In genomic region chr14:122224501-122224928, GRCm38 (mm10) we compare ENCODE assay signal across 9 mouse cellular contexts. TPM values are rescaled to one million over a fixed set of nuclear protein-coding genes. Genes with fewer than 3 reads are reported as not detected.
DNase-seq lines count a peak whose midpoint lies in the region; ATAC-seq lines count a peak whose summit lies in the region.
"Had no signal": no experiment of that assay in that cellular context is flagged by ENCODE, and none has a peak within 500 bp of the region (broad histone marks: within the 10 kb centered on the region; RNA-seq: fewer than 3 reads in every experiment).

No protein-coding gene starts in this region.

- 0 out of 2 replicates have a peak overlapping the region, but pooled peaks have one; percentile 7 for H3K27ac ChIP-seq in midbrain, embryonic 10.5 days (replicated peaks)
- H3K27ac ChIP-seq in midbrain, embryonic 13.5 days: no peak overlapping the region
- H3K27ac ChIP-seq in hindbrain, embryonic 16.5 days (ENCODE audit: low read depth, low read length): peak overlapping the region; percentile 52
- H3K27ac ChIP-seq in kidney, embryonic 14.5 days (ENCODE audit: low read depth, low read length): no peak overlapping the region
- H3K27ac ChIP-seq: kidney, postnatal 0 days had no signal

- H3K4me2 ChIP-seq in midbrain, embryonic 13.5 days (replicated peaks): no peak overlapping the region
- peak overlapping the region; percentile 15; the same call in 1 of the 2 replicates for H3K4me2 ChIP-seq in hindbrain, embryonic 16.5 days (ENCODE audit: low read length)
- no peak overlapping the region for H3K4me2 ChIP-seq in kidney, embryonic 14.5 days (replicated peaks; ENCODE audit: low read depth, low read length)

- peak; percentile 29 for DNase-seq in midbrain, embryonic 10.5 days (ENCODE audit: low spot score)
- peak; percentile 49 for DNase-seq in embryo, embryonic 10 days (ENCODE audit: low spot score)
- no peak for DNase-seq in right cerebral cortex, postnatal 4 days
- no peak for DNase-seq in heart, postnatal 4 days
- DNase-seq in B cell, adult 2 months: no peak

- no peak overlapping the region for H3K4me3 ChIP-seq in midbrain, embryonic 10.5 days
- no peak overlapping the region for H3K4me3 ChIP-seq in midbrain, embryonic 13.5 days (replicated peaks)
- no peak overlapping the region for H3K4me3 ChIP-seq in hindbrain, embryonic 16.5 days (ENCODE audit: low read length)
- H3K4me3 ChIP-seq in kidney, embryonic 14.5 days (ENCODE audit: low read length): no peak overlapping the region

- ATAC-seq in midbrain, embryonic 13.5 days: no peak
- no peak for ATAC-seq in hindbrain, embryonic 16.5 days
- no peak for ATAC-seq in kidney, embryonic 14.5 days (ENCODE audit: low FRiP score, low TSS enrichment)

- H3K9me3 ChIP-seq in midbrain, embryonic 10.5 days (replicated peaks): peaks cover 2% of the 10 kb centered on the region; the same call in 1 of the 2 replicates
- H3K9me3 ChIP-seq in midbrain, embryonic 13.5 days: peaks cover 2% of the 10 kb centered on the region; the same call in 1 of the 2 replicates
- no peaks in the 10 kb centered on the region for H3K9me3 ChIP-seq in hindbrain, embryonic 16.5 days (ENCODE audit: control insufficient read depth, low read length)
- H3K9me3 ChIP-seq in kidney, embryonic 14.5 days (ENCODE audit: control insufficient read depth, low read length): no peaks in the 10 kb centered on the region

- H3K27me3 ChIP-seq in midbrain, embryonic 10.5 days (ENCODE audit: low read depth, poor library complexity, severe bottlenecking): peaks cover 52% of the 10 kb centered on the region
- H3K27me3 ChIP-seq in midbrain, embryonic 13.5 days: peaks cover 50% of the 10 kb centered on the region
- peaks cover 19% of the 10 kb centered on the region for H3K27me3 ChIP-seq in hindbrain, embryonic 16.5 days (replicated peaks; ENCODE audit: control insufficient read depth, insufficient read depth, low read length)
- peaks cover 49% of the 10 kb centered on the region for H3K27me3 ChIP-seq in kidney, embryonic 14.5 days (ENCODE audit: control insufficient read depth, insufficient read depth, low read length)

- 32% methylated on average over 8 of the region's 8 CpGs for whole genome bisulfite sequencing in midbrain, embryonic 10.5 days
- WGBS in midbrain, embryonic 13.5 days: 42% methylated on average over 8 of the region's 8 CpGs
- 42% methylated on average over 8 of the region's 8 CpGs for WGBS in hindbrain, embryonic 16.5 days
- WGBS in kidney, embryonic 14.5 days: 32% methylated on average over 8 of the region's 8 CpGs

- H3K4me1 ChIP-seq in midbrain, embryonic 10.5 days: peaks cover 58% of the 10 kb centered on the region
- H3K4me1 ChIP-seq in midbrain, embryonic 13.5 days (replicated peaks): peaks cover 37% of the 10 kb centered on the region
- H3K4me1 ChIP-seq in hindbrain, embryonic 16.5 days (ENCODE audit: control insufficient read depth, insufficient read depth, low read depth, low read length): peaks cover 2% of the 10 kb centered on the region; the same call in 1 of the 2 replicates
- H3K4me1 ChIP-seq in kidney, embryonic 14.5 days (ENCODE audit: control insufficient read depth, insufficient read depth, low read length): no peaks in the 10 kb centered on the region

- H3K36me3 ChIP-seq in midbrain, embryonic 10.5 days: no peaks in the 10 kb centered on the region
- no peaks in the 10 kb centered on the region for H3K36me3 ChIP-seq in midbrain, embryonic 13.5 days
- no peaks in the 10 kb centered on the region for H3K36me3 ChIP-seq in hindbrain, embryonic 16.5 days (ENCODE audit: control insufficient read depth, insufficient read depth, low read length)
- H3K36me3 ChIP-seq in kidney, embryonic 14.5 days (ENCODE audit: control insufficient read depth, insufficient read depth, low read length): no peaks in the 10 kb centered on the region

- no peak overlapping the region for H3K9ac ChIP-seq in midbrain, embryonic 13.5 days (replicated peaks)
- no peak overlapping the region for H3K9ac ChIP-seq in hindbrain, embryonic 16.5 days (ENCODE audit: low read depth, low read length)
- H3K9ac ChIP-seq in kidney, embryonic 14.5 days (ENCODE audit: low read depth, low read length): no peak overlapping the region

RNA-seq across cellular contexts. Expression of gene Clybl, which starts 43.0 kb away (rescaled TPM):
- polyA plus RNA-seq in midbrain, embryonic 10.5 days (2016; fragmentation: Nextera tagmentation; extraction: Ambion mirVana): 27.5 and 29.1 TPM in 2 replicates
- 23.9 and 24.1 TPM in 2 replicates for polyA plus RNA-seq in midbrain, embryonic 13.5 days (2015; fragmentation: Nextera tagmentation; extraction: Ambion mirVana)
- polyA plus RNA-seq in hindbrain, embryonic 16.5 days (2015; fragmentation: Nextera tagmentation; extraction: Ambion mirVana): 15.7 and 21.6 TPM in 2 replicates
- total RNA-seq in heart, postnatal 4 days (2021): 10 to 100 TPM; 83.0 to 94.2 TPM
- polyA plus RNA-seq in kidney, embryonic 14.5 days (2014; fragmentation: Nextera tagmentation; extraction: Ambion mirVana): 29.0 and 30.3 TPM in 2 replicates

Comparison
In these comparisons a context has a peak if more than half of its experiments do, and no peak if none do; other contexts are left out.
1. H3K27ac ChIP-seq: peak in midbrain, embryonic 10.5 days (single experiment) and hindbrain, embryonic 16.5 days (single experiment); none in midbrain, embryonic 13.5 days (single experiment) and kidney, embryonic 14.5 days (single experiment).
2. DNase-seq: peak in midbrain, embryonic 10.5 days (single experiment) and embryo, embryonic 10 days (single experiment); none in right cerebral cortex, postnatal 4 days (single experiment), heart, postnatal 4 days (single experiment) and B cell, adult 2 months (0 of 2).